Mouse (Mus musculus) neural tube, embryonic 13.5 days (tissue): Measurements from ENCODE around the gene Ehbp1l1. TPM values are rescaled to one million over a fixed set of nuclear protein-coding genes. Genes with fewer than 3 reads are reported as not detected.
"Not testable (repeated sequence)": the region's sequence is repeated elsewhere in the genome, so short reads cannot be mapped to it uniquely, and the experiment has no call there.

Experiments used
- ATAC-seq: fragments of 200-750 bp; cut with Nextera tagmentation; 2 replicates; pipeline ENCODE4 v1.8.0; 2017; ENCODE audit warnings: low read depth, mild to moderate bottlenecking, moderate TSS enrichment, moderate library complexity
- H3K27ac ChIP-seq: fragments of 300-500 bp; sonication (generic); replicated peaks from 2 replicates; pipeline ENCODE4 v1.5.1; 2015; ENCODE audit warnings: moderate library complexity, mild to moderate bottlenecking, inconsistent platforms
- H3K27me3 ChIP-seq: fragments of 300-500 bp; sonication (generic); 2 replicates; pipeline ENCODE4 v1.6.1; 2015; ENCODE audit warnings: mild to moderate bottlenecking, inconsistent platforms
- H3K36me3 ChIP-seq: fragments of 300-500 bp; sonication (generic); 2 replicates; pipeline ENCODE4 v1.6.1; 2015; ENCODE audit warnings: mild to moderate bottlenecking, inconsistent platforms
- H3K4me1 ChIP-seq: fragments of 300-500 bp; sonication (generic); replicated peaks from 2 replicates; pipeline ENCODE4 v1.6.1; 2015; ENCODE audit warnings: inconsistent platforms
- H3K4me2 ChIP-seq: fragments of 300-500 bp; sonication (generic); 2 replicates; pipeline ENCODE4 v1.6.1; 2015; ENCODE audit warnings: inconsistent platforms, mild to moderate bottlenecking, moderate library complexity
- H3K4me3 ChIP-seq: fragments of 300-500 bp; sonication (generic); 2 replicates; pipeline ENCODE4 v1.5.1; 2015; ENCODE audit warnings: mild to moderate bottlenecking, inconsistent platforms
- H3K9ac ChIP-seq: fragments of 300-500 bp; sonication (generic); 2 replicates; pipeline ENCODE4 v1.6.1; 2015; ENCODE audit warnings: moderate library complexity, mild to moderate bottlenecking, inconsistent platforms
- H3K9me3 ChIP-seq: fragments of 300-500 bp; sonication (generic); 2 replicates; pipeline ENCODE4 v1.6.1; 2016; ENCODE audit warnings: inconsistent platforms
- WGBS: fragments of 180-500 bp; shearing (Covaris S2); methylation state at CpG from one replicate; pipeline ENCODE4 v1.1.7; 2015; 5-methylcytosine and 5-hydroxymethylcytosine counted together
- polyA plus RNA-seq: library from polyadenylated mRNA; unstranded; fragments of >200 nt; fragmentation: Nextera tagmentation; extraction: Ambion mirVana; gene quantifications from 2 replicates; pipeline ENCODE4 v1.2.1, GENCODE M21; 2015

Gene Ehbp1l1
- polyA plus RNA-seq, 1 experiment from 2014 or later = 8.3 TPM

- Histone ChIP-seq H3K9ac (peak overlapping the region; percentile 90), H3K4me3 (peak overlapping the region; percentile 76), H3K27ac (peak overlapping the region; percentile 67), H3K27me3 (peaks cover 9% of the 10 kb centered on the region; the same call in 1 of the 2 replicates), H3K9me3 (no peaks in the 10 kb centered on the region), H3K4me2 (peak overlapping the region; percentile 93), H3K4me1 (peaks cover 60% of the 10 kb centered on the region), H3K36me3 (peaks cover 69% of the 10 kb centered on the region)
- 74% methylated on average over 10 of the region's 10 CpGs for WGBS
- ATAC-seq = no peak
Observed at GRCm38 (mm10) chr19:5692913-5693396, 33.2 kb downstream of the Ehbp1l1 start.

- Histone ChIP-seq H3K4me3 (peak overlapping the region; percentile 76), H3K9ac (peak overlapping the region; percentile 90), H3K27ac (peak overlapping the region; percentile 67), H3K4me1 (peaks cover 67% of the 10 kb centered on the region), H3K36me3 (peaks cover 63% of the 10 kb centered on the region), H3K4me2 (peak overlapping the region; percentile 93), H3K27me3 (peaks cover 9% of the 10 kb centered on the region; the same call in 1 of the 2 replicates), H3K9me3 (no peaks in the 10 kb centered on the region)
- no peak for ATAC-seq
- 66% methylated on average over 10 of the region's 10 CpGs for WGBS
Observed at GRCm38 (mm10) chr19:5692086-5692912, 33.8 kb downstream of the Ehbp1l1 start.

DNA sequence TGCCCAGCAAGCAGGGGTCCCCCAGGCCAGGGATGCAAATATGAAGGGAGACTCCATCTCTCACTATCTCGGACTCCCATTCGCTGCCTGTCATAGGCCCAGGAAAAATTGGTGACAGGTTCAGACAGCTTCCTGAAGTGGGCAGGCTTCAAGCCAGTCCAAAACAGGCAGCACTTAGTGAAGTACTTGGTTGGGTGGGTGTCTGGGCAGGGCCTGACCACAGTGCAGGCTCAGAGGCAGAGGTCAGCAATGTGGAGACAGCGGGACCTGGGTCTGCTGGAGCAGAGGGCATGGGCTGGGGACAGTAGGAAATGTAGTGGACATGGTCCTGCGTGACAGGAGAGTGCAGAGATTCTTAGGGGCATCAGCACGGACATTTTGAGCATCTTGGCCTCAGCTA lies 34.5 kb downstream of the Ehbp1l1 start:
- peaks cover 9% of the 10 kb centered on the region; the same call in 1 of the 2 replicates for H3K27me3 ChIP-seq
- H3K9me3 ChIP-seq = no peaks in the 10 kb centered on the region
- peaks cover 71% of the 10 kb centered on the region for H3K4me1 ChIP-seq
- WGBS = 76% methylated on average over 5 of the region's 5 CpGs
- peak overlapping the region; percentile 93 for H3K4me2 ChIP-seq
- ATAC-seq = no peak
- peak overlapping the region; percentile 76 for H3K4me3 ChIP-seq
- H3K9ac ChIP-seq = peak overlapping the region; percentile 90
- H3K36me3 ChIP-seq = peaks cover 56% of the 10 kb centered on the region
- peak overlapping the region; percentile 67 for H3K27ac ChIP-seq

DNA sequence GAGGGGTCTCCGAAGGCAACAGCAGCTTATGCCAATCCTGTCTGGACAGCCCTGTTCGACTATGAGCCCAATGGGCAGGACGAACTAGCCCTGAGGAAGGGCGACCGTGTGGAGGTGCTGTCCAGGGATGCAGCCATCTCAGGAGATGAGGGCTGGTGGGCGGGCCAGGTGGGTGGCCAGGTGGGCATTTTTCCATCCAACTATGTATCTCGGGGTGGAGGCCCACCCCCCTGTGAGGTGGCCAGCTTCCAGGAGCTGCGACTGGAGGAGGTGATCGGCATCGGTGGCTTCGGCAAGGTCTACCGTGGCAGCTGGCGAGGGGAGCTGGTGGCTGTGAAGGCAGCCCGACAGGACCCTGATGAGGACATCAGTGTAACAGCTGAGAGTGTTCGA lies 35.8 kb downstream of the Ehbp1l1 start:
- H3K4me3 ChIP-seq = peak overlapping the region; percentile 76
- 75% methylated on average over 15 of the region's 15 CpGs for WGBS
- H3K9ac ChIP-seq = peak overlapping the region; percentile 90
- H3K4me2 ChIP-seq = peak overlapping the region; percentile 93
- H3K4me1 ChIP-seq = peaks cover 59% of the 10 kb centered on the region
- ATAC-seq = no peak
- H3K27me3 ChIP-seq = peaks cover 6% of the 10 kb centered on the region; the same call in 1 of the 2 replicates
- peak overlapping the region; percentile 90 for H3K27ac ChIP-seq
- H3K36me3 ChIP-seq = peaks cover 55% of the 10 kb centered on the region
- H3K9me3 ChIP-seq = no peaks in the 10 kb centered on the region

GRCm38 (mm10) chr19:5689565-5690342 lies 36.4 kb downstream of the Ehbp1l1 start:
- peak; percentile 16; the same call in 1 of the 2 replicates for ATAC-seq
- 11% methylated on average over 42 of the region's 42 CpGs for WGBS
- Histone ChIP-seq H3K36me3 (peaks cover 55% of the 10 kb centered on the region), H3K9ac (peak overlapping the region; percentile 90), H3K4me1 (peaks cover 59% of the 10 kb centered on the region), H3K9me3 (no peaks in the 10 kb centered on the region), H3K4me3 (peak overlapping the region; percentile 76), H3K4me2 (peak overlapping the region; percentile 93), H3K27me3 (0 out of 2 replicates have a peak, but pooled peaks cover under 1% of the 10 kb centered on the region), H3K27ac (peak overlapping the region; percentile 90)

DNA sequence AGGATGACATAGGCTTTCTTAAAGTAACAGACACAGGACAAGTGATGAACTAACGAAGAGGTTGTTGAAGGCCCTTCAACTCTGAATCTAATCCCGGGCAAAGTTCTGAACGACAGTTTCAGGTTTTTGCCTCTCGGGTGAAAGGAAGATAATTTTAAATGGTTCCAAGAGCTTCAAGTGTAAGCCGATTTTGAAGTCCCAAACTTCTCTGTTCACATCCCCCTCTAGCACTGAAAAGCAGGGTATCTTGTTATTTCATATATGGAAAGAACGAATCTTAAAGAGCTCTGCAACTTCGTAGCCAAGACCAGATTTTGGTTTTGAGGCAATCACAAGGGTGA lies 37.1 kb downstream of the Ehbp1l1 start:
- Histone ChIP-seq H3K27me3 (no peaks in the 10 kb centered on the region), H3K36me3 (peaks cover 56% of the 10 kb centered on the region), H3K27ac (peak overlapping the region; percentile 90), H3K4me3 (peak overlapping the region; percentile 76), H3K4me1 (peaks cover 59% of the 10 kb centered on the region), H3K4me2 (peak overlapping the region; percentile 93), H3K9ac (peak overlapping the region; percentile 90), H3K9me3 (no peaks in the 10 kb centered on the region)
- no peak for ATAC-seq
- WGBS = 1% methylated on average over 7 of the region's 7 CpGs

- peak within 1 kb of the TSS; percentile 76 for H3K4me3 ChIP-seq
- no peaks in the 10 kb centered on the region for H3K9me3 ChIP-seq
- H3K27ac ChIP-seq = peak within 1 kb of the TSS; percentile 90
- peaks cover 54% of the 10 kb centered on the region for H3K4me1 ChIP-seq
- peak within 1 kb of the TSS; percentile 90 for H3K9ac ChIP-seq
- under 1% methylated on average over 69 of the region's 69 CpGs for WGBS
- peak within 1 kb of the TSS; percentile 93 for H3K4me2 ChIP-seq
- H3K36me3 ChIP-seq = peaks cover 56% of the 10 kb centered on the region
- H3K27me3 ChIP-seq = no peaks in the 10 kb centered on the region
- peak; percentile 96 for ATAC-seq
Observed at GRCm38 (mm10) chr19:5688200-5689087, 37.7 kb downstream of the Ehbp1l1 start, which contains the start of the genes Map3k11 and Pcnx3. TSS of gene Map3k11 (plus strand) at chr19:5688742. TSS of gene Pcnx3 (minus strand) at chr19:5688908.

- Histone ChIP-seq H3K27ac (peak overlapping the region; percentile 90), H3K4me3 (peak overlapping the region; percentile 76), H3K9me3 (no peaks in the 10 kb centered on the region), H3K4me2 (peak overlapping the region; percentile 93), H3K36me3 (peaks cover 56% of the 10 kb centered on the region), H3K4me1 (peaks cover 47% of the 10 kb centered on the region), H3K27me3 (no peaks in the 10 kb centered on the region), H3K9ac (peak overlapping the region; percentile 87)
- WGBS = 17% methylated on average over 9 of the region's 9 CpGs
- ATAC-seq = no peak
Observed at GRCm38 (mm10) chr19:5687738-5688137, 38.4 kb downstream of the Ehbp1l1 start.

- Histone ChIP-seq H3K4me1 (peaks cover 40% of the 10 kb centered on the region), H3K4me3 (peak overlapping the region; percentile 76), H3K36me3 (peaks cover 61% of the 10 kb centered on the region), H3K4me2 (peak overlapping the region; percentile 93), H3K9ac (peak overlapping the region; percentile 87; the same call in 1 of the 2 replicates)
- not testable (repeated sequence) for ATAC-seq, H3K9me3 ChIP-seq, H3K27me3 ChIP-seq, H3K27ac ChIP-seq
- 95% methylated on average over 12 of the region's 12 CpGs for WGBS
Observed at GRCm38 (mm10) chr19:5686954-5687353, 39.2 kb downstream of the Ehbp1l1 start.

DNA sequence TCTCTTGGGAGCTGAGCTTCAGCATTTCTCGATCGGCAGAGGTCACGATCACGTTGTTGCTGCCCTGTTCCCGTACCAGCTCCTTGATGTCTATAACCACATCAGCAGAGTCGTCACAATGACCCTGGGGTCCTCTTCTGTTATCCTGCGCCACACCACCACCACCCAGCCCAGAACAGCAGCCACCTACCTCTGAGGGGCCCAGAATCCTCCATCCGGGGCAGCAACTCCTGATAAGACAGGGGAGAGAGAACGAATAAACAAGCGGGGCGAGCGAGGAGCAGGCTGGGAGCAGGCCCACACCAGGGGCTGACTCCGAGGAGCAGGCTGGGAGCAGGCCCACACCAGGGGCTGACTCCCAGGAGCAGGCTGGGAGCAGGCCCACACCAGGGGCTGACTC lies 39.7 kb downstream of the Ehbp1l1 start:
- Histone ChIP-seq H3K27ac (no peak overlapping the region), H3K4me2 (no peak overlapping the region), H3K9me3 (no peaks in the 10 kb centered on the region), H3K27me3 (no peaks in the 10 kb centered on the region), H3K4me1 (peaks cover 34% of the 10 kb centered on the region), H3K9ac (no peak overlapping the region), H3K4me3 (no peak overlapping the region), H3K36me3 (peaks cover 61% of the 10 kb centered on the region)
- 90% methylated on average over 13 of the region's 13 CpGs for WGBS
- no peak for ATAC-seq

DNA sequence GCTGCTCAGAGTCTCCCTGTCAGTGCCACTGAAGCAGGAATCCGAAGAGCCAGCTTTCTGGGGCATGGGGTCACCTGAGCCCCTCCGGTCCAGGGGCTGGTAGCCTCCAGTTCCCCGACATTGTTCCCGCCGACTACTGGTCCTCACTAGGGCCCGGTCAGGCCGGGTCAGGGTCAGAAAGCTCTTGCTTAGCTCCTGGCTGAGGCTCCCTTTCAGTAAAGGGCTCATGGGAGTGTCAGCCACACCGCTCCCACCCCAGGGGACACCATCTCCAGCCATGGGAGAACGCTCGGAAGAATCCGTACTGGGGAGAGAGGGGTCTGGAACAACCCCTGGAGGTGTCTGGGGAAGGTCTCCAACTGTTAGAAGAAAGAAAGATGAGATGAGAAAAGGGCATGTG lies 40.3 kb downstream of the Ehbp1l1 start:
- Histone ChIP-seq H3K9ac (no peak overlapping the region), H3K27ac (no peak overlapping the region), H3K9me3 (no peaks in the 10 kb centered on the region), H3K36me3 (peaks cover 61% of the 10 kb centered on the region), H3K4me2 (no peak overlapping the region), H3K4me1 (peaks cover 29% of the 10 kb centered on the region), H3K27me3 (no peaks in the 10 kb centered on the region), H3K4me3 (no peak overlapping the region)
- 93% methylated on average over 11 of the region's 11 CpGs for WGBS
- no peak for ATAC-seq
